Mouse (Mus musculus): ENCODE results near the gene Gm266. TPM values are rescaled to one million over a fixed set of nuclear protein-coding genes. Genes with fewer than 3 reads are reported as not detected.

Gm266 gene
- total and polyA plus RNA-seq, 3 experiments, result not detected

- no peak overlapping the region for H3K9ac ChIP-seq (ENCODE audit: insufficient read depth, low read depth)
- no peaks in the 10 kb centered on the region for H3K79me2 ChIP-seq (replicated peaks; ENCODE audit: control insufficient read depth, extremely low read depth, insufficient read depth, poor library complexity, severe bottlenecking)
- peaks cover 0 to 8% of the 10 kb centered on the region in 2 experiments for H3K36me3 ChIP-seq (replicated peaks in 1 of 2; ENCODE audit: control insufficient read depth in 1 of 2, insufficient read depth in 1 of 2, low read length in 1 of 2)
- no peak overlapping the region for H3K27ac ChIP-seq (ENCODE audit: insufficient read depth, low read depth)
- in situ Hi-C loops (cut with MboI; ENCODE audit: low pct_ligation_motif_present, low pct_unique_long_range_greater_than_20kb, low sequenced_read_pairs) (no loop called here), dilution Hi-C loops (cut with MboI; ENCODE audit: extremely low pct_ligation_motif_present, extremely low pct_unique_long_range_greater_than_20kb, low sequenced_read_pairs) (no loop called here)
- H3K27me3 ChIP-seq (replicated peaks), result peaks cover 59% of the 10 kb centered on the region
- no peak overlapping the region for H3K4me3 ChIP-seq (replicated peaks in 1 of 3; ENCODE audit: low read depth in 2 of 3, low read length in 2 of 3, poor library complexity in 1 of 3)
- TF ChIP-seq MAX (IDR thresholded peaks at IDR 0.05; ENCODE audit: low read length) (no peak), GABPA (IDR thresholded peaks at IDR 0.05; ENCODE audit: insufficient replicate concordance, low read depth, low read length) (no peak), JUN (IDR thresholded peaks at IDR 0.05; ENCODE audit: insufficient read depth, low read depth, low read length) (no peak), ZKSCAN1 (IDR thresholded peaks at IDR 0.05; ENCODE audit: borderline replicate concordance, low read depth, low read length) (no peak)
- no peak overlapping the region for H3K4me2 ChIP-seq (ENCODE audit: insufficient read depth, low read depth, poor library complexity, severe bottlenecking)
- no peaks in the 10 kb centered on the region for H3K9me3 ChIP-seq (replicated peaks; ENCODE audit: low read length)
- DNase-seq (ENCODE audit: extremely low read depth), result no peak
- peaks cover 4 to 26% of the 10 kb centered on the region in 2 experiments; a peak in 3 of 4 replicates for H3K4me1 ChIP-seq (ENCODE audit: control insufficient read depth in 1 of 2, insufficient read depth in 2 of 2)
Observed at GRCm38 (mm10) chr12:111455860-111456259, 29.8 kb downstream of the Gm266 start.

GRCm38 (mm10) chr12:111455311-111455846, 30.2 kb downstream of the Gm266 start:
- dilution Hi-C loops (cut with MboI; ENCODE audit: extremely low pct_ligation_motif_present, extremely low pct_unique_long_range_greater_than_20kb, low sequenced_read_pairs), result no loop called here
- no peak overlapping the region for H3K27ac ChIP-seq (ENCODE audit: insufficient read depth, low read depth)
- TF ChIP-seq GABPA (IDR thresholded peaks at IDR 0.05; ENCODE audit: insufficient replicate concordance, low read depth, low read length), result no peak
- TF ChIP-seq TCF12 (IDR thresholded peaks at IDR 0.05; ENCODE audit: low read depth, low read length), result no peak
- no peak for TF ChIP-seq IRF4 (IDR thresholded peaks at IDR 0.05; ENCODE audit: low read depth, low read length)
- no peak for TF ChIP-seq NRF1 (IDR thresholded peaks at IDR 0.05; ENCODE audit: low read depth, low read length)

GRCm38 (mm10) chr12:111454543-111455280, 30.9 kb downstream of the Gm266 start:
- Histone ChIP-seq H3K79me2 (replicated peaks; ENCODE audit: control insufficient read depth, extremely low read depth, insufficient read depth, poor library complexity, severe bottlenecking) (no peaks in the 10 kb centered on the region), H3K36me3 (replicated peaks in 1 of 2; ENCODE audit: control insufficient read depth in 1 of 2, insufficient read depth in 1 of 2, low read length in 1 of 2) (peaks cover 0 to 11% of the 10 kb centered on the region in 2 experiments), H3K9ac (ENCODE audit: insufficient read depth, low read depth) (no peak overlapping the region), H3K27me3 (replicated peaks) (peaks cover 64% of the 10 kb centered on the region), H3K4me2 (ENCODE audit: insufficient read depth, low read depth, poor library complexity, severe bottlenecking) (no peak overlapping the region), H3K9me3 (replicated peaks; ENCODE audit: low read length) (no peaks in the 10 kb centered on the region), H3K4me1 (ENCODE audit: control insufficient read depth in 1 of 2, insufficient read depth in 2 of 2) (peaks cover 4 to 26% of the 10 kb centered on the region in 2 experiments; a peak in 3 of 4 replicates), H3K4me3 (replicated peaks in 1 of 3; ENCODE audit: low read depth in 2 of 3, low read length in 2 of 3, poor library complexity in 1 of 3) (no peak overlapping the region), H3K27ac (ENCODE audit: insufficient read depth, low read depth) (no peak overlapping the region)
- dilution Hi-C loops (cut with MboI; ENCODE audit: extremely low pct_ligation_motif_present, extremely low pct_unique_long_range_greater_than_20kb, low sequenced_read_pairs) (no loop called here), in situ Hi-C loops (cut with MboI; ENCODE audit: low pct_ligation_motif_present, low pct_unique_long_range_greater_than_20kb, low sequenced_read_pairs) (no loop called here)
- TF ChIP-seq BHLHE40 (IDR thresholded peaks at IDR 0.05; ENCODE audit: low read depth, low read length) (no peak), ZNF384 (IDR thresholded peaks at IDR 0.05; ENCODE audit: low read depth, low read length) (no peak)
- DNase-seq (ENCODE audit: extremely low read depth), result no peak

More at GRCm38 (mm10) chr12:111455311-111455846, 30.2 kb downstream of the Gm266 start:
- H3K36me3 ChIP-seq (replicated peaks in 1 of 2; ENCODE audit: control insufficient read depth in 1 of 2, insufficient read depth in 1 of 2, low read length in 1 of 2), result peaks cover 0 to 11% of the 10 kb centered on the region in 2 experiments
- DNase-seq (ENCODE audit: extremely low read depth), result no peak
- in situ Hi-C loops (cut with MboI; ENCODE audit: low pct_ligation_motif_present, low pct_unique_long_range_greater_than_20kb, low sequenced_read_pairs), result no loop called here
- H3K4me2 ChIP-seq (ENCODE audit: insufficient read depth, low read depth, poor library complexity, severe bottlenecking), result no peak overlapping the region
- H3K4me1 ChIP-seq (ENCODE audit: control insufficient read depth in 1 of 2, insufficient read depth in 2 of 2), result peaks cover 4 to 26% of the 10 kb centered on the region in 2 experiments; a peak in 3 of 4 replicates
- H3K9ac ChIP-seq (ENCODE audit: insufficient read depth, low read depth), result no peak overlapping the region
- H3K9me3 ChIP-seq (replicated peaks; ENCODE audit: low read length), result no peaks in the 10 kb centered on the region
- H3K27me3 ChIP-seq (replicated peaks), result peaks cover 63% of the 10 kb centered on the region
- H3K4me3 ChIP-seq (replicated peaks in 1 of 3; ENCODE audit: low read depth in 2 of 3, low read length in 2 of 3, poor library complexity in 1 of 3), result no peak overlapping the region
- H3K79me2 ChIP-seq (replicated peaks; ENCODE audit: control insufficient read depth, extremely low read depth, insufficient read depth, poor library complexity, severe bottlenecking), result no peaks in the 10 kb centered on the region
